Mouse (Mus musculus): ENCODE results near the gene Gabpb2.

Gabpb2 gene

DNA sequence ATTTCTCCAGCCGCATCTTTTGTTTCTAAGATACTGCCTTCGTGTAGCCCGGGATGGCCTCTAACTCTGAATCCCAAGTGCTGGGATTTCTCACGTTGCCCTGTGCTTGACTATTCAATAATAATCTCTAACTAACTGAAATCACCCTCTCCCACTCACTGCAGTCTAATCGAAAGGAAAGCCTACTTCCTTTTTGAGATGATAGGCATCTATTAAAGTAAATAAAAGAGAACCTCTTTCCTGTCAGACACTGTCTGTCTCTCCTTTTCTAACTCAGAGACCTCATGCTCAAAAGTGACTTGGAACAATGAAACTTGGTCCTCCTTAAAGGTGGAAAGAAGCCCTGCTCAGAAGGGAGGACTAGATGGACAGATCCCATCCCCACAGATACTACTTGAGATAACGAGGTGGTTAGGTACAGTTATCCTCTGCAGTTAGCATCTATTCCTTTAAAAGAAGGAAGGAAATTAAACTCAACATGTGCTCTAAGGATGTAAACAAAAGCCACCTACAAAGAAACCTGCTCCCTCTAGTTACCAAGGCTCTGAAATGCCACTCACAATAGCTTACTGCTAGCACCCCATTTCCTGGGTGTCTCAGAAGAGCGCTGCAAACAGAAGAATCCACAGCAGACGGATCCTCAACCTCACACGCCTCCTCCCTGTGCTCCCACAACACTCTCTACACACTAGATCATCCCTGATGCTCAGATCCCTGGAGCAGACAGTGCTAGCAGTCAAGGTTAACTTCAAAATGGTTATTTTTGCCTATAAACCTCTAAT, 32.7 kb downstream of the Gabpb2 start:
- no peak for DNase-seq (ENCODE audit: low read depth, low spot score)
- peaks cover 12% of the 10 kb centered on the region for H3K36me3 ChIP-seq (ENCODE audit: control insufficient read depth, insufficient read depth, low read length, poor library complexity, severe bottlenecking)
- H3K27me3 ChIP-seq (ENCODE audit: control insufficient read depth, insufficient read depth, low read length, poor library complexity, severe bottlenecking): no peaks in the 10 kb centered on the region

DNA sequence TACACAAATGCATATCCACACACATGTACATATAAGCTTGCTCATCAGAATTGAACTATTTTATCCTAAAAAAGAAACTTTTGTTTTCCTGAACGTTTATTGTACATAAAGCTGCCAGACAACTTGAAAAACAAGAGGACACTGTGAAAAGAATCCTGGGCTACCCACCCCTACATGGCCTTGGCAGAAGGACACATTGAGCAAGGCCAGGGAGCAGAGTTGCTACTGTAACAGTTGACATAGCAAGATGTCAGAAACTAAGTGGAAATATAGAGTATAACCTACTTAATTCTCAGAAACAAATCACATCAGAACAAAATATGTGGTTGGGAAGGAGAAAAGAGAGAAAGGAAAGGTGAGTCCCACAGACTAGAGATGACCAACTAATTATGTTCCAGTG, 35.9 kb downstream of the Gabpb2 start:
- DNase-seq (ENCODE audit: low read depth, low spot score): no peak
- Histone ChIP-seq H3K36me3 (ENCODE audit: control insufficient read depth, insufficient read depth, low read length, poor library complexity, severe bottlenecking) (peaks cover 3% of the 10 kb centered on the region; the same call in 1 of the 2 replicates), H3K27me3 (ENCODE audit: control insufficient read depth, insufficient read depth, low read length, poor library complexity, severe bottlenecking) (no peaks in the 10 kb centered on the region)

DNA sequence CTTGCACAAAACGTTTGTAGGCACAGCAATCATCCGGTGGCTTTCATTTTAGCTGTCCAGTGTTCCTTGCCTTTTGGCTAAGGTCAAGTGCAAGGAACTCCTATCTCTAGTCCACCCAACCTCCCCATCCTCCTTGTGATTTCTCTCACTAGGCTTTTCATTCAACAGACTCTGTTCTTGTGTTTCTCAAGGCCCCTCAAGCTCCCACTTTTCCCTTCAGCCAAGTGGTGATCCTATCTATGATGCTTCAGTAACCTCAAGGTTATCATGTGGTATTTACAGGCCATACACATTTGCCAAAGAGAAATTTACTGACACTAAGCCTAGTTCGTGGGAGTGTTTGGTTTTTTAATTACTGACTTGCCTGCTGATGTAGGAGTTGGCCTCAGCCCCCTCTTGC, 37.8 kb downstream of the Gabpb2 start:
- Histone ChIP-seq H3K36me3 (ENCODE audit: control insufficient read depth, insufficient read depth, low read length, poor library complexity, severe bottlenecking) (no peaks in the 10 kb centered on the region; the same call in 1 of the 2 replicates), H3K27me3 (ENCODE audit: control insufficient read depth, insufficient read depth, low read length, poor library complexity, severe bottlenecking) (no peaks in the 10 kb centered on the region)
- no peak for DNase-seq (ENCODE audit: low read depth, low spot score)

- no peak for DNase-seq (ENCODE audit: low read depth, low spot score)
- H3K27me3 ChIP-seq (ENCODE audit: control insufficient read depth, insufficient read depth, low read length, poor library complexity, severe bottlenecking): no peaks in the 10 kb centered on the region
- no peaks in the 10 kb centered on the region; the same call in 1 of the 2 replicates for H3K36me3 ChIP-seq (ENCODE audit: control insufficient read depth, insufficient read depth, low read length, poor library complexity, severe bottlenecking)
These were observed 38.8 kb downstream of the Gabpb2 start for GRCm38 (mm10) chr3:95178948-95179347.

- no peaks in the 10 kb centered on the region for H3K36me3 ChIP-seq (ENCODE audit: control insufficient read depth, insufficient read depth, low read length, poor library complexity, severe bottlenecking)
- peaks cover 3% of the 10 kb centered on the region; the same call in 1 of the 2 replicates for H3K27me3 ChIP-seq (ENCODE audit: control insufficient read depth, insufficient read depth, low read length, poor library complexity, severe bottlenecking)
- DNase-seq (ENCODE audit: low read depth, low spot score): no peak
These were observed 40.1 kb downstream of the Gabpb2 start for GRCm38 (mm10) chr3:95177583-95177982.

GRCm38 (mm10) chr3:95176500-95176899, 41.2 kb downstream of the Gabpb2 start:
- no peak for DNase-seq (ENCODE audit: low read depth, low spot score)
- peaks cover 3% of the 10 kb centered on the region for H3K27me3 ChIP-seq (ENCODE audit: control insufficient read depth, insufficient read depth, low read length, poor library complexity, severe bottlenecking)
- H3K36me3 ChIP-seq (ENCODE audit: control insufficient read depth, insufficient read depth, low read length, poor library complexity, severe bottlenecking): no peaks in the 10 kb centered on the region

- DNase-seq (ENCODE audit: low read depth, low spot score): peak; percentile 88
- peaks cover 3% of the 10 kb centered on the region for H3K27me3 ChIP-seq (ENCODE audit: control insufficient read depth, insufficient read depth, low read length, poor library complexity, severe bottlenecking)
These were observed 43.6 kb downstream of the Gabpb2 start for GRCm38 (mm10) chr3:95174011-95174592.

DNA sequence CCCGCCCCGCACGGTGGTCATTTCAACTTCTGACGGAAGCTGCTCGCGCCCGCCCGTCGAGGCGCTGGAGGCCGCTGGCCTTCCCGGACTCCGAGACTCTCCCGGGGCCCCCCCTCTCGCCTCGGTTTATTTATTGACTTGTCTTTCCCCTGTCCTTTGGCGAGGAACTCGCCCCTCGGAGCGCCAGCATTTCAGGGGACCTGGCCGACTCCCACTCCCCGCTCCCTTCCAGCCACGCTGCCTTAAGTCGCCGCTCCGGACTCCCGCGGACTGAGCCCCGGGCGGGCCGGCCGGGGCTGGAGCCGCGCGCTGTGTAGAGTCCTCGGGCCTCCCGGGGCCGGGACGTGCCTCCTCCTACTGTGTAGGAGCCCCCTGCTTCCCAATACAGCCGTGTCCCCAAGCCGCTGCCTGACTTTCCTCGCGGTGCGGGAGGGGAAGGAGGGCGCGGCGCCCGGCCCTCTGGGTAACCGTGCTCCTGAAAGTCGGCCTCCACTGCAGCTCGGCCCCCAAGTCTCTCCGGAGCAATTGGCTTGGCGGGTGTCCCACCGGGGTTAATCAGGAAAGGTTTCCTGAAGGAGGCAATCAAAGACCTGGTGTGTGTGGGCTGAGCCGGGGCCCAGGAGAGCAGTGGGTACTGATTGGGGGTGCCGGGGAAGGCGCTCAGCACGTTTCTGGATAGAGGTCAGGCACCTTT, 44.3 kb downstream of the Gabpb2 start:
- peak; percentile 17 for DNase-seq (ENCODE audit: low read depth, low spot score)
- Histone ChIP-seq H3K27me3 (ENCODE audit: control insufficient read depth, insufficient read depth, low read length, poor library complexity, severe bottlenecking) (peaks cover 3% of the 10 kb centered on the region), H3K36me3 (ENCODE audit: control insufficient read depth, insufficient read depth, low read length, poor library complexity, severe bottlenecking) (no peaks in the 10 kb centered on the region)

More at GRCm38 (mm10) chr3:95174011-95174592, 43.6 kb downstream of the Gabpb2 start:
- no peaks in the 10 kb centered on the region for H3K36me3 ChIP-seq (ENCODE audit: control insufficient read depth, insufficient read depth, low read length, poor library complexity, severe bottlenecking)

- no peaks in the 10 kb centered on the region for H3K36me3 ChIP-seq (ENCODE audit: control insufficient read depth, insufficient read depth, low read length, poor library complexity, severe bottlenecking)
- no peak for DNase-seq (ENCODE audit: low read depth, low spot score)
- H3K27me3 ChIP-seq (ENCODE audit: control insufficient read depth, insufficient read depth, low read length, poor library complexity, severe bottlenecking): peaks cover 3% of the 10 kb centered on the region
These were observed 45.0 kb downstream of the Gabpb2 start for GRCm38 (mm10) chr3:95172526-95173255.

- DNase-seq (ENCODE audit: low read depth, low spot score): no peak
- H3K27me3 ChIP-seq (ENCODE audit: control insufficient read depth, insufficient read depth, low read length, poor library complexity, severe bottlenecking): peaks cover 3% of the 10 kb centered on the region
- H3K36me3 ChIP-seq (ENCODE audit: control insufficient read depth, insufficient read depth, low read length, poor library complexity, severe bottlenecking): no peaks in the 10 kb centered on the region
These were observed 46.6 kb downstream of the Gabpb2 start for GRCm38 (mm10) chr3:95171105-95171504.

GRCm38 (mm10) chr3:95169996-95170395, 47.7 kb downstream of the Gabpb2 start:
- DNase-seq (ENCODE audit: low read depth, low spot score): no peak
- Histone ChIP-seq H3K36me3 (ENCODE audit: control insufficient read depth, insufficient read depth, low read length, poor library complexity, severe bottlenecking) (no peaks in the 10 kb centered on the region), H3K27me3 (ENCODE audit: control insufficient read depth, insufficient read depth, low read length, poor library complexity, severe bottlenecking) (peaks cover 3% of the 10 kb centered on the region)

GRCm38 (mm10) chr3:95164840-95165239, 52.9 kb downstream of the Gabpb2 start:
- Histone ChIP-seq H3K36me3 (ENCODE audit: control insufficient read depth, insufficient read depth, low read length, poor library complexity, severe bottlenecking) (no peaks in the 10 kb centered on the region), H3K27me3 (ENCODE audit: control insufficient read depth, insufficient read depth, low read length, poor library complexity, severe bottlenecking) (no peaks in the 10 kb centered on the region; the same call in 1 of the 2 replicates)
- no peak for DNase-seq (ENCODE audit: low read depth, low spot score)

DNA sequence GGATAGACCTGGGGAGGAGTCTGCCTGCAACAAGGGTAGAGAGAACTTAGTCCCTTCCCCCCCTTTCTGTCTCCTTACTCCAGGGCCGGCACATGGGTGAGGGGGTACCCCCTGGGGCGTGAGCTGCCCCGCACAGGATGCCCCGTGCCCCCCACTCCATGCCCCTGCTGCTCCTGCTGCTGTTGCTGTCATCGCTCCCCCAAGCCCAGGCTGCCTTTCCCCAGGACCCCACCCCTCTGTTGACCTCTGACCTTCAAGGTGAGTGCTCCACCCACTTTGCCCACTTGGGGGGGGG, 53.5 kb downstream of the Gabpb2 start:
- no peaks in the 10 kb centered on the region; the same call in 1 of the 2 replicates for H3K27me3 ChIP-seq (ENCODE audit: control insufficient read depth, insufficient read depth, low read length, poor library complexity, severe bottlenecking)
- H3K36me3 ChIP-seq (ENCODE audit: control insufficient read depth, insufficient read depth, low read length, poor library complexity, severe bottlenecking): no peaks in the 10 kb centered on the region
- no peak for DNase-seq (ENCODE audit: low read depth, low spot score)

- no peak for DNase-seq (ENCODE audit: low read depth, low spot score)
- no peaks in the 10 kb centered on the region; the same call in 1 of the 2 replicates for H3K27me3 ChIP-seq (ENCODE audit: control insufficient read depth, insufficient read depth, low read length, poor library complexity, severe bottlenecking)
These were observed 54.1 kb downstream of the Gabpb2 start for GRCm38 (mm10) chr3:95163419-95164255.

More at GRCm38 (mm10) chr3:95163419-95164255, 54.1 kb downstream of the Gabpb2 start:
- H3K36me3 ChIP-seq (ENCODE audit: control insufficient read depth, insufficient read depth, low read length, poor library complexity, severe bottlenecking): no peaks in the 10 kb centered on the region
